Mouse (Mus musculus) bone marrow macrophage, adult 2 months (primary cell): Measurements from ENCODE around the gene Mrpl20.

Source experiments
- CTCF ChIP-seq: IDR thresholded peaks from 2 replicates; pipeline ENCODE4 v1.5.1; 2012; ENCODE audit warnings: low read depth, mild to moderate bottlenecking, low read length, moderate library complexity
- POLR2A ChIP-seq: IDR thresholded peaks from 2 replicates; pipeline ENCODE4 v1.6.1; 2012; ENCODE audit warnings: mild to moderate bottlenecking, low read depth, low read length, borderline replicate concordance

GRCm38 (mm10) chr4:155833836-155834235, 31.2 kb downstream of the Mrpl20 start:
- no peak; the same call in 1 of the 2 replicates for TF ChIP-seq CTCF
- no peak for TF ChIP-seq POLR2A
